Mouse (Mus musculus): ENCODE results near the gene Klhdc3.

DNA sequence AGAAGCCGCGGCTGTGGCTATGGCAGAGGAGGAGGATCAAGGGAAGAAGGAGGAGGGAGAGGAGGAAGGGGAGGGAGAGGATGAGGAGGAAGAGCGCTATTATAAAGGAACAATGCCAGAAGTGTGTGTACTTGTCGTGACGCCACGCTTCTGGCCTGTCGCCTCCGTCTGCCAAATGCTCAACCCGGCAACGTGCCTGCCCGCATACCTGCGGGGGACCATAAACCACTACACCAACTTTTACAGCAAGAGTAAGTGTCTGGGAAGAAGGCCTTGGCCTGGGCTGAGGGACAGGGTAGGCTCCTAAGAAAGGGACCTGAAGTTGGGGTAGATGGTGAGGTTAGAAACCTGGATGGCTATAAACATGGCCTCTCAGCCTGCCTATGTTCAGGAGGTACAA lies 18.7 kb downstream of the Klhdc3 start:
- TF ChIP-seq POLR2A (IDR thresholded peaks at IDR 0.05; ENCODE audit: low read depth, low read length): no peak
- TF ChIP-seq USF2 (conservative IDR thresholded peaks at IDR 0.05; ENCODE audit: low read depth, low read length): no peak
- TF ChIP-seq CTCF (conservative IDR thresholded peaks at IDR 0.05 in 1 of 2, IDR thresholded peaks at IDR 0.05 in 1 of 2; ENCODE audit: low read depth in 2 of 2, low read length in 2 of 2): no peak
- no peak for TF ChIP-seq IRF4 (IDR thresholded peaks at IDR 0.05; ENCODE audit: low read depth, low read length)
- no peak for TF ChIP-seq EP300 (IDR thresholded peaks at IDR 0.05; ENCODE audit: low read length)

Data from CH12.LX (cell line).